Mouse (Mus musculus): ENCODE measurements around the gene Trim2. TPM values are rescaled to one million over a fixed set of nuclear protein-coding genes. Genes with fewer than 3 reads are reported as not detected.

Trim2 gene
- polyA plus RNA-seq, 1 experiment from 2014 or later: 24.9 TPM

GRCm38 (mm10) chr3:84271794-84272193 lies 34.9 kb downstream of the Trim2 start:
- H3K4me2 ChIP-seq (ENCODE audit: low read depth, low read length): no peak overlapping the region
- H3K36me3 ChIP-seq (ENCODE audit: control insufficient read depth, insufficient read depth, low read length): no peaks in the 10 kb centered on the region
- WGBS: 94% methylated on average over 10 of the region's 10 CpGs
- no peak overlapping the region for H3K9ac ChIP-seq (ENCODE audit: low read depth, low read length)
- ATAC-seq (ENCODE audit: low read depth) (no peak), DNase-seq (ENCODE audit: low spot score) (no peak)
- H3K9me3 ChIP-seq (ENCODE audit: control insufficient read depth, low read length): no peaks in the 10 kb centered on the region
- H3K4me1 ChIP-seq (ENCODE audit: control insufficient read depth, insufficient read depth, low read length): peaks cover 4% of the 10 kb centered on the region; the same call in 1 of the 2 replicates
- H3K27me3 ChIP-seq (replicated peaks; ENCODE audit: control insufficient read depth, insufficient read depth, low read length): no peaks in the 10 kb centered on the region
- no peak overlapping the region for H3K4me3 ChIP-seq (ENCODE audit: low read depth, low read length)
- no peak overlapping the region for H3K27ac ChIP-seq (replicated peaks; ENCODE audit: low read depth, low read length)

GRCm38 (mm10) chr3:84271058-84271457 lies 35.6 kb downstream of the Trim2 start:
- Histone ChIP-seq H3K27ac (replicated peaks; ENCODE audit: low read depth, low read length) (no peak overlapping the region), H3K27me3 (replicated peaks; ENCODE audit: control insufficient read depth, insufficient read depth, low read length) (no peaks in the 10 kb centered on the region), H3K4me2 (ENCODE audit: low read depth, low read length) (no peak overlapping the region), H3K9ac (ENCODE audit: low read depth, low read length) (no peak overlapping the region), H3K4me3 (ENCODE audit: low read depth, low read length) (no peak overlapping the region), H3K9me3 (ENCODE audit: control insufficient read depth, low read length) (no peaks in the 10 kb centered on the region), H3K36me3 (ENCODE audit: control insufficient read depth, insufficient read depth, low read length) (no peaks in the 10 kb centered on the region), H3K4me1 (ENCODE audit: control insufficient read depth, insufficient read depth, low read length) (peaks cover 4% of the 10 kb centered on the region; the same call in 1 of the 2 replicates)
- DNase-seq (ENCODE audit: low spot score): no peak
- no peak for ATAC-seq (ENCODE audit: low read depth)
- 57% methylated on average over 6 of the region's 6 CpGs for WGBS

- Histone ChIP-seq H3K4me3 (ENCODE audit: low read depth, low read length) (0 out of 2 replicates have a peak overlapping the region, but pooled peaks have one; percentile 4), H3K27me3 (replicated peaks; ENCODE audit: control insufficient read depth, insufficient read depth, low read length) (no peaks in the 10 kb centered on the region), H3K9ac (ENCODE audit: low read depth, low read length) (no peak overlapping the region), H3K27ac (replicated peaks; ENCODE audit: low read depth, low read length) (no peak overlapping the region), H3K4me2 (ENCODE audit: low read depth, low read length) (peak overlapping the region; percentile 39), H3K9me3 (ENCODE audit: control insufficient read depth, low read length) (no peaks in the 10 kb centered on the region), H3K36me3 (ENCODE audit: control insufficient read depth, insufficient read depth, low read length) (no peaks in the 10 kb centered on the region), H3K4me1 (ENCODE audit: control insufficient read depth, insufficient read depth, low read length) (peaks cover 4% of the 10 kb centered on the region; the same call in 1 of the 2 replicates)
- DNase-seq (ENCODE audit: low spot score) (peak; percentile 67), ATAC-seq (ENCODE audit: low read depth) (peak; percentile 85)
- WGBS: 0% methylated on average over 3 of the region's 3 CpGs
Measured at GRCm38 (mm10) chr3:84270624-84270995, 36.1 kb downstream of the Trim2 start.

- H3K4me2 ChIP-seq (ENCODE audit: low read depth, low read length): peak overlapping the region; percentile 39
- H3K27ac ChIP-seq (replicated peaks; ENCODE audit: low read depth, low read length): no peak overlapping the region
- H3K4me1 ChIP-seq (ENCODE audit: control insufficient read depth, insufficient read depth, low read length): peaks cover 4% of the 10 kb centered on the region; the same call in 1 of the 2 replicates
- no peaks in the 10 kb centered on the region for H3K36me3 ChIP-seq (ENCODE audit: control insufficient read depth, insufficient read depth, low read length)
- DNase-seq (ENCODE audit: low spot score) (peak; percentile 13), ATAC-seq (ENCODE audit: low read depth) (peak; percentile 41; the same call in 1 of the 2 replicates)
- 0 out of 2 replicates have a peak overlapping the region, but pooled peaks have one; percentile 4 for H3K4me3 ChIP-seq (ENCODE audit: low read depth, low read length)
- H3K9ac ChIP-seq (ENCODE audit: low read depth, low read length): no peak overlapping the region
- WGBS: 11% methylated on average over 13 of the region's 13 CpGs
- H3K9me3 ChIP-seq (ENCODE audit: control insufficient read depth, low read length): no peaks in the 10 kb centered on the region
- no peaks in the 10 kb centered on the region for H3K27me3 ChIP-seq (replicated peaks; ENCODE audit: control insufficient read depth, insufficient read depth, low read length)
Measured at GRCm38 (mm10) chr3:84269987-84270623, 36.6 kb downstream of the Trim2 start.

- no peak overlapping the region for H3K27ac ChIP-seq (replicated peaks; ENCODE audit: low read depth, low read length)
- ATAC-seq (ENCODE audit: low read depth) (no peak), DNase-seq (ENCODE audit: low spot score) (no peak)
- H3K36me3 ChIP-seq (ENCODE audit: control insufficient read depth, insufficient read depth, low read length): no peaks in the 10 kb centered on the region
- peaks cover 4% of the 10 kb centered on the region; the same call in 1 of the 2 replicates for H3K4me1 ChIP-seq (ENCODE audit: control insufficient read depth, insufficient read depth, low read length)
- H3K9me3 ChIP-seq (ENCODE audit: control insufficient read depth, low read length): no peaks in the 10 kb centered on the region
- H3K4me2 ChIP-seq (ENCODE audit: low read depth, low read length): no peak overlapping the region
- H3K27me3 ChIP-seq (replicated peaks; ENCODE audit: control insufficient read depth, insufficient read depth, low read length): no peaks in the 10 kb centered on the region; the same call in 1 of the 2 replicates
- no peak overlapping the region for H3K9ac ChIP-seq (ENCODE audit: low read depth, low read length)
- no peak overlapping the region for H3K4me3 ChIP-seq (ENCODE audit: low read depth, low read length)
- 59% methylated on average over 3 of the region's 3 CpGs for WGBS
Measured at GRCm38 (mm10) chr3:84268434-84268833, 38.2 kb downstream of the Trim2 start.

DNA sequence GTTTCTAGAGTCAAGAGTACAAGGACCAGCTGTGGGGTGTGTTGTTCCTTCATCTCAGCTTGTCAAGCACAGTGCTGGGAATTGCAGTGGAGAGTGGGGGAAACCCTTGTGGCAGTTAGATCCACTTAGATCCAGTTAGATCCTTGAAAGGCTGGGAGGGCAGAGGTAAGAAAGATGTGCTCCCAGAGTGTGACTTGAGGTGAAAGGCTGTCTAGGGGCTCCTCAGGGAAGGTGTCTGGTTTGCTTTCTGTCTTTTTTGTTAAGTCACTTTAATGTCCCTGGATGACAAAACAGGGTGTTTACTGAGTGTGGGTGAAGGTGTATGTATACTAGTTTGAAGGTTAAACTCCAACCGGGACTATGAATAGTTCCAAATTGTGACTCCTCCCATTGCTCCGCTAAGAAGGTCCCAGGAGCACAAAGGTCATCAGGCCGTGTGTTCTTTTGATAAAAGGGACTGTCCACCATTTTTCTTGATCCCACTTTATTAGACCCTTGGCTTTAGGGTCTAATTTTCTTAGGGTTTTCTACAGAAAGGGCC lies 40.2 kb downstream of the Trim2 start:
- peaks cover 4% of the 10 kb centered on the region; the same call in 1 of the 2 replicates for H3K4me1 ChIP-seq (ENCODE audit: control insufficient read depth, insufficient read depth, low read length)
- 71% methylated on average over 3 of the region's 3 CpGs for whole genome bisulfite sequencing
- H3K4me3 ChIP-seq (ENCODE audit: low read depth, low read length): no peak overlapping the region
- H3K4me2 ChIP-seq (ENCODE audit: low read depth, low read length): no peak overlapping the region
- H3K9ac ChIP-seq (ENCODE audit: low read depth, low read length): no peak overlapping the region
- H3K27ac ChIP-seq (replicated peaks; ENCODE audit: low read depth, low read length): no peak overlapping the region
- H3K27me3 ChIP-seq (replicated peaks; ENCODE audit: control insufficient read depth, insufficient read depth, low read length): no peaks in the 10 kb centered on the region; the same call in 1 of the 2 replicates
- H3K36me3 ChIP-seq (ENCODE audit: control insufficient read depth, insufficient read depth, low read length): no peaks in the 10 kb centered on the region
- DNase-seq (ENCODE audit: low spot score) (no peak), ATAC-seq (ENCODE audit: low read depth) (no peak)
- no peaks in the 10 kb centered on the region for H3K9me3 ChIP-seq (ENCODE audit: control insufficient read depth, low read length)

DNA sequence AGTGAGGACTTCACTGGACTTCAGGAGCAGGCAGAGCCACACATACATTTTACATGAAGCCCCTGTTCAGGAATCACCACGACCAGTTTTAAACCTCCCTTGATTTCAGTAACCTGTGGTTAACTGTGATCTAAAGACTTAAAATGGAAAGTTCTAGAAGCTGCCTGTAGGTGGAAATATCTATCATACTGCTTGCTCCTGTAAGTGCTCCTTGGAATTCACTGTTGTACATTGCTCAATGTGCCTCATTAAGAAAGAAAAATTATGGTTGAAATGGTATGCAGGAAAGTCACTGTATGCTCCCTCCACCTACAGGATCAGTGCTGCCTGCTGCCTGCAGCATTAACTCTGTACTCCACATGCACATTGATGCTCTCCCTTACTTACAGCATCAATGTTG lies 41.6 kb downstream of the Trim2 start:
- Histone ChIP-seq H3K36me3 (ENCODE audit: control insufficient read depth, insufficient read depth, low read length) (no peaks in the 10 kb centered on the region), H3K27me3 (replicated peaks; ENCODE audit: control insufficient read depth, insufficient read depth, low read length) (no peaks in the 10 kb centered on the region; the same call in 1 of the 2 replicates), H3K9me3 (ENCODE audit: control insufficient read depth, low read length) (no peaks in the 10 kb centered on the region), H3K4me3 (ENCODE audit: low read depth, low read length) (no peak overlapping the region), H3K9ac (ENCODE audit: low read depth, low read length) (no peak overlapping the region), H3K4me2 (ENCODE audit: low read depth, low read length) (no peak overlapping the region), H3K4me1 (ENCODE audit: control insufficient read depth, insufficient read depth, low read length) (peaks cover 2% of the 10 kb centered on the region; the same call in 1 of the 2 replicates), H3K27ac (replicated peaks; ENCODE audit: low read depth, low read length) (no peak overlapping the region)
- 64% methylated on average over 1 of the region's 1 CpGs for WGBS
- DNase-seq (ENCODE audit: low spot score) (no peak), ATAC-seq (ENCODE audit: low read depth) (no peak)

GRCm38 (mm10) chr3:84264395-84264794 lies 42.3 kb downstream of the Trim2 start:
- no peak overlapping the region for H3K27ac ChIP-seq (replicated peaks; ENCODE audit: low read depth, low read length)
- DNase-seq (ENCODE audit: low spot score) (no peak), ATAC-seq (ENCODE audit: low read depth) (no peak)

More at GRCm38 (mm10) chr3:84264395-84264794, 42.3 kb downstream of the Trim2 start:
- 73% methylated on average over 2 of the region's 2 CpGs for WGBS
- no peak overlapping the region for H3K4me2 ChIP-seq (ENCODE audit: low read depth, low read length)
- no peaks in the 10 kb centered on the region for H3K36me3 ChIP-seq (ENCODE audit: control insufficient read depth, insufficient read depth, low read length)
- H3K9ac ChIP-seq (ENCODE audit: low read depth, low read length): no peak overlapping the region
- no peak overlapping the region for H3K4me3 ChIP-seq (ENCODE audit: low read depth, low read length)
- H3K4me1 ChIP-seq (ENCODE audit: control insufficient read depth, insufficient read depth, low read length): 0 out of 2 replicates have a peak, but pooled peaks cover 4% of the 10 kb centered on the region
- no peaks in the 10 kb centered on the region; the same call in 1 of the 2 replicates for H3K27me3 ChIP-seq (replicated peaks; ENCODE audit: control insufficient read depth, insufficient read depth, low read length)
- no peaks in the 10 kb centered on the region for H3K9me3 ChIP-seq (ENCODE audit: control insufficient read depth, low read length)

Data from embryonic facial prominence, embryonic 14.5 days (tissue).